Mouse (Mus musculus): Measurements from ENCODE around the gene Hsd17b6.

- TF ChIP-seq POLR2A (IDR thresholded peaks at IDR 0.05; ENCODE audit: insufficient read depth, low read depth, low read length) (no peak), CTCF (IDR thresholded peaks at IDR 0.05; ENCODE audit: insufficient read depth, low read depth, low read length) (no peak)
These were observed 37.6 kb downstream of the Hsd17b6 start for GRCm38 (mm10) chr10:127969820-127970219.

Data from olfactory bulb, adult 2 months (tissue).